Mouse (Mus musculus) heart, postnatal 14 days (tissue): ENCODE results near the gene Gas7. TPM values are rescaled to one million over a fixed set of nuclear protein-coding genes. Genes with fewer than 3 reads are reported as not detected.
A peak's percentile ranks its signal among the peaks of the same experiment; 100 is the strongest.

ENCODE experiments used
- DNase-seq, 2 experiments: peaks; one replicate each; pipeline ENCODE4 v3.0.0; 2021 to 2022
- intact Hi-C: fragments of 180-260 bp; cut with DNase I; formaldehyde crosslinking; loops from one replicate; pipeline ENCODE4 v1.15.1; 2025
- total RNA-seq, 2 experiments: library from RNA; stranded (reverse); gene quantifications; 2 replicates each; pipeline ENCODE4 v1.2.3; 2021

The Gas7 gene
- total RNA-seq, 2 experiments from 2014 or later: 11.8 to 12.4 TPM

- no peak for DNase-seq
- intact Hi-C loops: loop anchor here (10.0 kb wide), 1 partner anchor 555 kb away; no protein-coding TSS in a partner anchor
Measured at GRCm38 (mm10) chr11:67670031-67670430, 214.8 kb downstream of the Gas7 start.

- intact Hi-C loops: loop anchor here (10.0 kb wide), 1 partner anchor 557 kb away; no protein-coding TSS in a partner anchor
- peak in 1 of 2 experiments; percentile 15 for DNase-seq
Measured at GRCm38 (mm10) chr11:67672140-67672539, 216.9 kb downstream of the Gas7 start.

- intact Hi-C loops: loop anchor here (1.0 to 10.0 kb wide), 2 partner anchors 19 to 561 kb away; no protein-coding TSS in a partner anchor
- DNase-seq: peak; percentile 47 to 72
Measured at GRCm38 (mm10) chr11:67675562-67676540, 220.6 kb downstream of the Gas7 start.

GRCm38 (mm10) chr11:67679300-67679699 is 224.1 kb downstream of the Gas7 start:
- intact Hi-C loops: loop anchor here (10.0 kb wide), 1 partner anchor 564 kb away; no protein-coding TSS in a partner anchor
- no peak for DNase-seq

GRCm38 (mm10) chr11:67679930-67680329 is 224.7 kb downstream of the Gas7 start:
- no peak for DNase-seq
- intact Hi-C loops: loop anchor here (10.0 kb wide), 1 partner anchor 565 kb away; no protein-coding TSS in a partner anchor

- intact Hi-C loops: no loop called here
- DNase-seq: no peak
Measured at GRCm38 (mm10) chr11:67681871-67682270, 226.6 kb downstream of the Gas7 start.

- intact Hi-C loops: no loop called here
- DNase-seq: no peak
Measured at GRCm38 (mm10) chr11:67686109-67686508, 230.9 kb downstream of the Gas7 start.

GRCm38 (mm10) chr11:67694703-67695376 is 239.6 kb downstream of the Gas7 start, which contains the start of gene Rcvrn:
Rcvrn (plus strand) TSS chr11:67695326.
- DNase-seq: no peak
- intact Hi-C loops: no loop called here

GRCm38 (mm10) chr11:67712976-67713375 is 257.7 kb downstream of the Gas7 start:
- intact Hi-C loops: no loop called here
- no peak for DNase-seq

GRCm38 (mm10) chr11:67715382-67715781 is 260.1 kb downstream of the Gas7 start:
- DNase-seq: no peak
- intact Hi-C loops: no loop called here

GRCm38 (mm10) chr11:67721485-67721884 is 266.2 kb downstream of the Gas7 start:
- intact Hi-C loops: no loop called here
- no peak for DNase-seq

- DNase-seq: no peak
- intact Hi-C loops: no loop called here
Measured at GRCm38 (mm10) chr11:67722399-67723156, 267.3 kb downstream of the Gas7 start.

GRCm38 (mm10) chr11:67723231-67724013 is 268.2 kb downstream of the Gas7 start:
- DNase-seq: no peak
- intact Hi-C loops: no loop called here

- DNase-seq: peak in 1 of 2 experiments; percentile 8
- intact Hi-C loops: no loop called here
Measured at GRCm38 (mm10) chr11:67727095-67727494, 271.9 kb downstream of the Gas7 start.

- DNase-seq: no peak
- intact Hi-C loops: no loop called here
Measured at GRCm38 (mm10) chr11:67728726-67729125, 273.5 kb downstream of the Gas7 start.

GRCm38 (mm10) chr11:67731056-67731455 is 275.8 kb downstream of the Gas7 start:
- intact Hi-C loops: no loop called here
- DNase-seq: no peak

GRCm38 (mm10) chr11:67733726-67734125 is 278.5 kb downstream of the Gas7 start:
- intact Hi-C loops: no loop called here
- DNase-seq: no peak

- DNase-seq: no peak
- intact Hi-C loops: no loop called here
Measured at GRCm38 (mm10) chr11:67734597-67734996, 279.4 kb downstream of the Gas7 start.

GRCm38 (mm10) chr11:67738345-67738744 is 283.1 kb downstream of the Gas7 start:
- intact Hi-C loops: no loop called here

More at GRCm38 (mm10) chr11:67738345-67738744, 283.1 kb downstream of the Gas7 start:
- no peak for DNase-seq
